Mouse (Mus musculus) forebrain, embryonic 16.5 days (tissue): ENCODE data around the gene Enho. TPM values are rescaled to one million over a fixed set of nuclear protein-coding genes. Genes with fewer than 3 reads are reported as not detected.

Experiments
- ATAC-seq: fragments of 200-750 bp; cut with Nextera tagmentation; 2 replicates; pipeline ENCODE4 v1.8.0; 2017; ENCODE audit warnings: mild to moderate bottlenecking, moderate library complexity
- H3K27ac ChIP-seq: fragments of 300-500 bp; sonication (generic); 2 replicates; pipeline ENCODE4 v1.5.1; 2014; ENCODE audit warnings: low read length, control low read depth
- H3K27me3 ChIP-seq: fragments of 300-500 bp; sonication (generic); replicated peaks from 2 replicates; pipeline ENCODE4 v1.6.1; 2014; ENCODE audit warnings: low read length; ENCODE audit not compliant: control insufficient read depth, insufficient read depth
- H3K36me3 ChIP-seq: fragments of 300-500 bp; sonication (generic); 2 replicates; pipeline ENCODE4 v1.6.1; 2014; ENCODE audit not compliant: control insufficient read depth, insufficient read depth
- H3K4me1 ChIP-seq: fragments of 300-500 bp; sonication (generic); replicated peaks from 2 replicates; pipeline ENCODE4 v1.6.1; 2014; ENCODE audit warnings: low read length; ENCODE audit not compliant: control insufficient read depth, insufficient read depth
- H3K4me2 ChIP-seq: fragments of 300-500 bp; sonication (generic); 2 replicates; pipeline ENCODE4 v1.6.1; 2014; ENCODE audit warnings: mild to moderate bottlenecking, low read length, control low read depth
- H3K4me3 ChIP-seq: fragments of 300-500 bp; sonication (generic); replicated peaks from 2 replicates; pipeline ENCODE4 v1.5.1; 2014; ENCODE audit warnings: mild to moderate bottlenecking, low read length, control low read depth
- H3K9ac ChIP-seq: fragments of 300-500 bp; sonication (generic); replicated peaks from 2 replicates; pipeline ENCODE4 v1.6.1; 2014; ENCODE audit warnings: low read depth, low read length, control low read depth
- H3K9me3 ChIP-seq: fragments of 300-500 bp; sonication (generic); 2 replicates; pipeline ENCODE4 v1.6.1; 2016; ENCODE audit warnings: low read length; ENCODE audit not compliant: control insufficient read depth
- WGBS: fragments of 180-500 bp; shearing (Covaris S2); extraction: QIAGEN DNeasy Blood & Tissue Kit; methylation state at CpG from one replicate; pipeline ENCODE4 v1.1.7; 2014; 5-methylcytosine and 5-hydroxymethylcytosine counted together
- polyA plus RNA-seq: library from polyadenylated mRNA; unstranded; fragments of >200 nt; fragmentation: Nextera tagmentation; extraction: Ambion mirVana; gene quantifications from 2 replicates; pipeline ENCODE4 v1.2.1, GENCODE M21; 2015

The Enho gene
- polyA plus RNA-seq, 1 experiment from 2014 or later, result 68.4 TPM

DNA sequence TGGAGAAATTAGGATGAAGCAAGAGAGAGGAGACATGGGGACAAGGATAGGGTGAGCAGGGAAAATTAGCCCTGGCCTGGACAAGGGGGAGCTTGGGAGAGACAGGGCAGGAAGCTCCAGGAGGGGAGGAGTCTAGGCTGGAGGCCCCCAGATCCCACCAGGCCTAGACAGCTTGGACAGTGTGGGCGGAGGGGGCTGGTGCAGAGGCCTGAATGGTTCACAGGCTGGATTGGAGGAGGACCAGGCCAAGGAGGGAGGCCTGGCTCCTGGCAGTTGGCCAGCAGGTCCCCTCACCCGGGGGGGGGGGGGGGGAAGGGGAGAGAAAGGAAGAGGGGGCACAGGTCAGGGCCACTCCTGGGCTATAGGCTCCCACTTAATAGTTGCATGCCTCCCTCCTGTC lies 39.2 kb upstream of the Enho start:
- peaks cover 71% of the 10 kb centered on the region for H3K4me1 ChIP-seq
- no peaks in the 10 kb centered on the region for H3K27me3 ChIP-seq
- H3K4me2 ChIP-seq, result no peak overlapping the region
- no peak overlapping the region for H3K4me3 ChIP-seq
- 20% methylated on average over 1 of the region's 2 CpGs for WGBS
- no peaks in the 10 kb centered on the region for H3K36me3 ChIP-seq
- no peak for ATAC-seq
- no peaks in the 10 kb centered on the region for H3K9me3 ChIP-seq
- no peak overlapping the region for H3K27ac ChIP-seq
- H3K9ac ChIP-seq, result no peak overlapping the region

DNA sequence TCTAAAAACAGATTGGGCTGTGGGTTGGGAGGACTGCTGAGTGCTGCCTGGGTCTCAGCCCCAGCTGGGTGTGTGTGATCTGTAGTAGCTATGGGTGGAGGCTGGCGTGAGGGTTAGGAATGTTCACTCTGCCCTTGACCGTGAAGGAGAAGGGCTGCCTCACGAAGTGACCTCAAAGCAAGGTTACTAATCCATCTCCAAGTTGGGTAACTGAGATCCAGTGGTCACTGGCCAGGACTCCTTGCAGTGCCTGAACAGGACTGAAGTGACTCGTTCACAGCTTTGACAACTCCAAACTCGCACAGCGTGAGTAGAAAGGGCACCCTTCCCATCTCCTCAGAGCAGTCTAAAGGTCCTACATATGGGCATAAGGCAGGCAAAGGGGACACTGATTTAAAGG lies 38.7 kb upstream of the Enho start:
- no peaks in the 10 kb centered on the region for H3K9me3 ChIP-seq
- no peak overlapping the region for H3K4me2 ChIP-seq
- no peak for ATAC-seq
- WGBS, result 59% methylated on average over 6 of the region's 6 CpGs
- no peaks in the 10 kb centered on the region for H3K27me3 ChIP-seq
- H3K9ac ChIP-seq, result no peak overlapping the region
- H3K36me3 ChIP-seq, result no peaks in the 10 kb centered on the region
- no peak overlapping the region for H3K4me3 ChIP-seq
- peaks cover 70% of the 10 kb centered on the region for H3K4me1 ChIP-seq
- H3K27ac ChIP-seq, result no peak overlapping the region

DNA sequence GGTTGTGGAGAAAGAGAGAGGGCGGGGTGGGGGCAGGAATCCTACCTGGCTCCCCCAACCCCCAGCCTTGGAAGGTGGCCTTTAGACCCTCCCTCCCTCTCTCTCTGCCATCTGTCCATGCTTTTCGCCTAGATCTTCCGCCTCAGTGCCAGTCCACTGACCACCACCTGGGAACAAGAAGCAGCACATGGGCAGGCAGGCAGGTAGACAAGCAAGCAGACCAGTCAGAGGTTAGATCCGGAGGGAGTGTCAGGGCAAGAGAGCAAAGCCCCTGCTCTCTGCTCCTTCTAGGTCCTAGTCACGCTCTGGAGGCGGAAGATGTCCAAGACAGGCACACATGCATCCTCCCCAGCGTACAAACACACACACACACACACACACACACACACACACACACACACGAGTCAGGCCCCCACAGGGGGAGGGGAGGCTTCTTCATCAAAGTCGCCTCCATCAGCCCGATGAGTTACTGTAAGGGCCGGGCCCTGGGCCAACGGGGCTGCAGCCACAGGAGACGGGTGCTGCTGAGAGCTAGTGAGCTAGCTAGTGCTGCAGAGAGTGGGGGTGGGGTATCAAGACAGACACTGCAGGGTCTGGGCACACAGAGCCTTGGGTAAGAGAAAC lies 37.0 kb upstream of the Enho start:
- peak; percentile 63 for ATAC-seq
- Histone ChIP-seq H3K27me3 (no peaks in the 10 kb centered on the region), H3K4me2 (no peak overlapping the region), H3K9me3 (no peaks in the 10 kb centered on the region), H3K27ac (peak overlapping the region; percentile 52; the same call in 1 of the 2 replicates), H3K36me3 (no peaks in the 10 kb centered on the region), H3K9ac (no peak overlapping the region), H3K4me1 (peaks cover 73% of the 10 kb centered on the region), H3K4me3 (no peak overlapping the region)
- 24% methylated on average over 13 of the region's 13 CpGs for WGBS

DNA sequence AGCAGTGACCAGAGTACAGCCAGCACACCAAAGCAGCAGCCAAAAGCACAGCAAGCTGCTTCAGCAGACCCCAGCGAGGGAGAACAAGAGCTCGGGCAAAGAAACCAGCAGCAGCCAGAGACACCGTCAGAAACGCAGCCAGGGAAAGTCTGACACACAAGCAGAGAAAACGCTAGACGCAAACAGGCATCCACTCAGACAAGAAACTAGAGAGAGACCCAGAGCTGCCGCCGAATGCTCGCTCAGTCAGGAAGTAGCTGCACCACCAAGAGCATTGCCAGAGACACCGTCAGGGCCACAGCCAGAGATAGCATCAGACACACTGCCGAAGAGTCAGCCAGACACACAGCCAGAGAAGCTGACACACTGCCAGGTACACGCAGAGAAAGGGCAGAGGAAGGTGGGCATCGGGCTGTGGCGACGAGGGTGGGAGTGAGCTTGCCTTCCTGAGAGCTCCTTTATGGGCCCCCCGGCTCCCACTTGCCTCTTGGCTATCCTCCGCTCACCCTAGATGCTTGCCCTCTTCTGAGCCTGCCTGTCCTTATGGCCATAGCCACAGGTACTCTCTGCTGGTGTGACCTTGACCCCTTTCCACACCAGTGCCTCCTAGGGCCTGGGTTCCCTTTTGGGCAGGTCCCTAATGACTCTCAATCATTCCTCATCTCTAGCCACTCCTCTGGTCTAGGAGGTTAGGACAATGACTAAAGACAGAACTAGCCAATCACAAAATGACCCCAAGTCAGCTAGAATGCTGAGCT lies 36.3 kb upstream of the Enho start:
- Histone ChIP-seq H3K4me1 (peaks cover 75% of the 10 kb centered on the region), H3K27me3 (no peaks in the 10 kb centered on the region), H3K36me3 (no peaks in the 10 kb centered on the region), H3K27ac (peak overlapping the region; percentile 33; the same call in 1 of the 2 replicates), H3K4me3 (no peak overlapping the region), H3K9ac (peak overlapping the region; percentile 4; the same call in 1 of the 2 replicates), H3K9me3 (no peaks in the 10 kb centered on the region), H3K4me2 (peak overlapping the region; percentile 8; the same call in 1 of the 2 replicates)
- WGBS, result 34% methylated on average over 13 of the region's 17 CpGs
- ATAC-seq, result no peak

DNA sequence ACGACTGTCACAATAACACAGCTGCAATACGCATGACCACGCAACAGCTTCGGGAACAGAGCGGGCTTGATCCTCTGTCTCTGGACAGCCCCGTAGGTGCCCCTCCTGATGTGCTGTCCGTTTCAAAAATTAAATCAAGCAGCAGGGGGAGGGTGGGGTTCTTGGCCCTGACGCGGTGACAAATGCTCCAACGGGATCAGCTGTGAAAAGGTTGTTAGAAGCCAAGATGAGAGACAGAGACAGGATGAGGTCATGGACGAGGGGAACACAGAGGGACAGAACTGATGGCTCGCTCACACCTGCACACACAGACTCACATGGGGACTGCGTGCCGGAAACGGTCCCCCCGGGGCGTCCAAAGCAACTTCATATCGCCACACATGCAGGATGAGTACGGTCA lies 33.1 kb upstream of the Enho start:
- no peak overlapping the region for H3K9ac ChIP-seq
- no peak overlapping the region for H3K27ac ChIP-seq
- 31% methylated on average over 19 of the region's 19 CpGs for WGBS

DNA sequence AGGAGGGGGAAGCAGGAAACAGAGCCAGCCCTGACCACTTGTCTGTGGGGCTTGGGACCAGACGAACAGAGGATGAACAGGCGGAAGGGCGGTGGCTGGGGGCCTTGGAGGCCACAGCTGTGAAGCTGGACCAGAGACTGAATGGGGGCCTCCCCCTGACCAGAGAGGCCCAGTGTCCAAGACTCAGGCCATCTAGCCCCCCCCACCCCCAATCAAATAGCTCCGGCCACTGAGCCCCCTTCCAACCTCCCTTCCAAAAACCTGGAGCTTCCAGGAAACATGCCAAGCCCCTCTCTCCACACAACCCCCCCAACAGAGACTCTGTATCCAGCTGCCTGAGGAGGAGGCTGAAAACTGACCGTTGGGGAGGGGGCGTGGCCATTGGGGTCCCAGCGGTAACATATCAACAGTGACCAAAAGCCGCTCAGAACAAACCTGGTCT lies 32.4 kb upstream of the Enho start:
- 12% methylated on average over 8 of the region's 8 CpGs for WGBS
- H3K4me2 ChIP-seq, result no peak overlapping the region
- H3K36me3 ChIP-seq, result no peaks in the 10 kb centered on the region
- H3K9ac ChIP-seq, result no peak overlapping the region
- no peak overlapping the region for H3K27ac ChIP-seq
- peaks cover 43% of the 10 kb centered on the region for H3K4me1 ChIP-seq
- no peaks in the 10 kb centered on the region for H3K27me3 ChIP-seq
- H3K9me3 ChIP-seq, result no peaks in the 10 kb centered on the region
- no peak overlapping the region for H3K4me3 ChIP-seq
- no peak for ATAC-seq

More for the DNA sequence above, 33.1 kb upstream of the Enho start:
- Histone ChIP-seq H3K9me3 (no peaks in the 10 kb centered on the region), H3K4me3 (no peak overlapping the region), H3K4me1 (peaks cover 50% of the 10 kb centered on the region), H3K36me3 (no peaks in the 10 kb centered on the region), H3K4me2 (no peak overlapping the region), H3K27me3 (no peaks in the 10 kb centered on the region)
- no peak for ATAC-seq

DNA sequence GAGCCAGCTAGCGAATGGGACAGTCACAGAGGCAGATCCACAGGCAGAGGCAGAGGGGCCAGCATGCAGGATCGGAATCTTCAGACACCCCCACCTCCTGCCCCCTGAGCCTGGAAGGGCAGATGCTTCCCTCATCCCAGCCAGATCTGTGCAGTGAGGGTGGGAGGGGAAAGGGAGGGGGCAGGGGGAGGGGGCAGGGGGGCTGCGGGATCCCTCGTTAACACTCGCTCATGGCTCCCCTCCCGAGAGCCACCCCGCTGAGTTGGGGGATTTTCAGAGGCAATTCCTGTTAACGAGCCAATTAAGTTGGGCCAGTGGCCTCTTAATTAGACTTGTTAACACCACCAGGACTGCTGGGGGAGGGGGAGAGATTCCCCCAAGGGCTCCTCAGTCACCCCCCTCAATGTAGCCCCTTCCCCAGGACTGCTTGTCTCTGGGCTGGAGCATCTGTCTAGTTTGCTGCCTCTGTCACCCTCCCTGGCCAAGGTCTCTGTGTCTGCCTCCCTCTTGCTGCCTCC lies 31.9 kb upstream of the Enho start:
- peak overlapping the region; percentile 8; the same call in 1 of the 2 replicates for H3K4me2 ChIP-seq

DNA sequence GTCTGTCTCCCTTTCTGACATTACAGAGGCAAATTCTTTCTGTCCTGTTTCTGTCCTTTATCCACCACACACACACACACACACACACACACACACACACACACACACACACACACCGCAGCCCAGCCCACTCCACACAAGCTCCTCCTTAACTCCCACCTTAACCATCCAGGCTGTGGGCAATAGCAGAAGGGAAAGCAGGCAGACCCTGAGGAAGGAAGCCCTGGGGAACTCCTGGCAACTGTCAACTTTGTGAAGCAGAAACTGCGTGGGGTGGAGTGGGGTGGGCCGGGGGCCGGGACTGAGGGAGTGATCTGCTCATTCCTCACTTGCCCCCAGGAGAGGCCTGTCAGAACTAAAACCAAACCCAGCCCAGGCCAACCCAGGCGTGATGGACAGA lies 31.4 kb upstream of the Enho start:
- Histone ChIP-seq H3K4me3 (no peak overlapping the region), H3K4me2 (peak overlapping the region; percentile 8; the same call in 1 of the 2 replicates), H3K9ac (no peak overlapping the region), H3K27ac (0 out of 2 replicates have a peak overlapping the region, but pooled peaks have one; percentile 17), H3K4me1 (peaks cover 33% of the 10 kb centered on the region), H3K27me3 (no peaks in the 10 kb centered on the region), H3K36me3 (no peaks in the 10 kb centered on the region), H3K9me3 (no peaks in the 10 kb centered on the region)
- 12% methylated on average over 4 of the region's 5 CpGs for WGBS
- peak; percentile 5; the same call in 1 of the 2 replicates for ATAC-seq

More for the DNA sequence above, 31.9 kb upstream of the Enho start:
- Histone ChIP-seq H3K4me3 (no peak overlapping the region), H3K27ac (0 out of 2 replicates have a peak overlapping the region, but pooled peaks have one; percentile 17), H3K9ac (0 out of 2 replicates have a peak overlapping the region, but pooled peaks have one; percentile 18), H3K36me3 (no peaks in the 10 kb centered on the region), H3K27me3 (no peaks in the 10 kb centered on the region), H3K4me1 (peaks cover 38% of the 10 kb centered on the region), H3K9me3 (no peaks in the 10 kb centered on the region)
- 2% methylated on average over 8 of the region's 8 CpGs for WGBS
- peak; percentile 70 for ATAC-seq

DNA sequence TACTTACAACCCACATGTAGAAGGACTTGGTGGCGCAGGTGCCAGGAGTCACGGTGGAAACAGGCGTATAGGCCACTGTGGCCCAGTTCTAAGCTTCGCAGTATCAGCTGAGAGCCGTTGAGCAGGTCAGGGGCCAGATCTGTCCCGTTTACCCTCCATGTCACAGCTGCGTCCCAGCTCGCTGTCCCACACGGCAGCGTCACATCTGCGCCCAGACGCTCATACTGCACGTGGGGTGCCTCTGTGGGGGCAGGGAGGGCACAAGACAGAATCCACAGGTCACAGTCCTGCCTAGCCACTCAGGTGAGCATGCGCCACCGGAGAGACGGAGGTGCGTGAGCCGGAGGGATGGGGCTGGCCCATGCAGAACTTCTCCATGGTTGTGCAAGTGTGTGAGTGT lies 30.7 kb upstream of the Enho start:
- WGBS, result 75% methylated on average over 18 of the region's 18 CpGs
- H3K9me3 ChIP-seq, result no peaks in the 10 kb centered on the region
- H3K4me1 ChIP-seq, result peaks cover 26% of the 10 kb centered on the region
- H3K27ac ChIP-seq, result no peak overlapping the region
- no peak for ATAC-seq
- H3K4me2 ChIP-seq, result no peak overlapping the region
- H3K27me3 ChIP-seq, result no peaks in the 10 kb centered on the region
- no peaks in the 10 kb centered on the region for H3K36me3 ChIP-seq
- H3K9ac ChIP-seq, result no peak overlapping the region
- H3K4me3 ChIP-seq, result no peak overlapping the region
